Mouse (Mus musculus) forebrain, embryonic 14.5 days (tissue): ENCODE data around the gene Mycn. TPM values are rescaled to one million over a fixed set of nuclear protein-coding genes. Genes with fewer than 3 reads are reported as not detected.

Source experiments
- ATAC-seq: fragments of 200-750 bp; cut with Nextera tagmentation; 2 replicates; pipeline ENCODE4 v1.8.0; 2017; ENCODE audit warnings: mild to moderate bottlenecking, moderate library complexity
- DNase-seq: peaks from one replicate; pipeline ENCODE4 v3.0.0-alpha.2; 2015; ENCODE audit warnings: low spot score
- H3K27ac ChIP-seq: fragments of 300-500 bp; sonication (generic); 2 replicates; pipeline ENCODE4 v1.5.1; 2014; ENCODE audit warnings: low read depth, mild to moderate bottlenecking, control low read depth, low read length, moderate library complexity
- H3K27me3 ChIP-seq: fragments of 300-500 bp; sonication (generic); replicated peaks from 2 replicates; pipeline ENCODE4 v1.6.1; 2014; ENCODE audit warnings: low read length, control low read depth, mixed read lengths; ENCODE audit not compliant: control insufficient read depth, insufficient read depth
- H3K36me3 ChIP-seq: fragments of 300-500 bp; sonication (generic); 2 replicates; pipeline ENCODE4 v1.6.1; 2014; ENCODE audit warnings: low read length, control low read depth; ENCODE audit not compliant: control insufficient read depth, insufficient read depth
- H3K4me1 ChIP-seq: fragments of 300-500 bp; sonication (generic); 2 replicates; pipeline ENCODE4 v1.6.1; 2014; ENCODE audit warnings: antibody characterized with exemption, low read length, control low read depth; ENCODE audit not compliant: control insufficient read depth, insufficient read depth
- H3K4me2 ChIP-seq: fragments of 300-500 bp; sonication (generic); 2 replicates; pipeline ENCODE4 v1.6.1; 2014; ENCODE audit warnings: mild to moderate bottlenecking, control low read depth, low read length
- H3K4me3 ChIP-seq: fragments of 300-500 bp; sonication (generic); 2 replicates; pipeline ENCODE4 v1.5.1; 2014; ENCODE audit warnings: low read depth, low read length, control low read depth
- H3K9ac ChIP-seq: fragments of 300-500 bp; sonication (generic); 2 replicates; pipeline ENCODE4 v1.6.1; 2014; ENCODE audit warnings: mild to moderate bottlenecking, low read length, control low read depth, moderate library complexity
- H3K9me3 ChIP-seq: fragments of 300-500 bp; sonication (generic); replicated peaks from 2 replicates; pipeline ENCODE4 v1.6.1; 2016; ENCODE audit warnings: low read length, control low read depth, mixed read lengths; ENCODE audit not compliant: control insufficient read depth
- WGBS: fragments of 180-500 bp; shearing (Covaris S2); extraction: QIAGEN DNeasy Blood & Tissue Kit; methylation state at CpG from one replicate; pipeline ENCODE4 v1.1.7; 2014; 5-methylcytosine and 5-hydroxymethylcytosine counted together
- polyA plus RNA-seq: library from polyadenylated mRNA; unstranded; fragments of >200 nt; fragmentation: Nextera tagmentation; extraction: Ambion mirVana; gene quantifications from 2 replicates; pipeline ENCODE4 v1.2.1, GENCODE M21; 2014

The Mycn gene
- polyA plus RNA-seq, 1 experiment from 2014 or later = 103 TPM

DNA sequence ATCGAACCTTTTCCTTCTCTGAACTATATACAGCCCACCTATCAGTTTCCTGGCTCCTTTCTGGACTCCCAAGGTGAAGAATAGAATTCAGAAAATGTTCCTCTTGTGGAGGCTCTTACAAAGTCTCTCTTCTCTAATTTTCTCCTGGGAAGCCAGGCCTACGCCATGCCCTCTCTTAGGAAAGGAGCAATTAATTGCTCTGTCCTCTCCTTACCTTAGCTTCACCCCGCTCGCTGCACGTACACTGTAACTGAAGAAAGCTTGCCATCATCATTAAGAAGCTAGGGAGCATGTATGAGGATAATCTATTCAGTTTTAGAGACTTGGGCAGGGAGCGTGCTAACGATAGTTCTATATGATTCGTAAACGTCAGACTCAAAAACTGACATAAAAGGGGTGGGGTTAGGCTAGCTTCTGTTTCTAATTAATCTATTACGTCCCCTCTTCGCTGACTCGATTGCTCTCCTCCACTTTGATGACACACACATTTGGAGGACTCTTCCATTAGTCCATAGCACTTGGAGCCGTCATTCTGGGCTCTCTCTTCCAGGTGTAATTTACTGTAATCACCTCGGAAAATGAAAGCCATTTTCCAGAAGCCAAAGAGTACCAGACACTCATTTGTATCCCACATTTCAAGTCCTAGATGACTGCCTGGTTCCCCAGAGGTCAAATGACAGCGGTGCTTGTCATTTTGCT, 55.4 kb downstream of the Mycn start:
- no peaks in the 10 kb centered on the region for H3K27me3 ChIP-seq
- ATAC-seq (peak; percentile 46; the same call in 1 of the 2 replicates), DNase-seq (peak; percentile 45)
- H3K4me1 ChIP-seq = peaks cover 3% of the 10 kb centered on the region; the same call in 1 of the 2 replicates
- H3K27ac ChIP-seq = no peak overlapping the region
- no peaks in the 10 kb centered on the region for H3K36me3 ChIP-seq
- H3K4me2 ChIP-seq = no peak overlapping the region
- H3K9me3 ChIP-seq = no peaks in the 10 kb centered on the region
- 56% methylated on average over 15 of the region's 15 CpGs for WGBS
- no peak overlapping the region; the same call in 1 of the 2 replicates for H3K9ac ChIP-seq
- no peak overlapping the region for H3K4me3 ChIP-seq
